Mouse (Mus musculus): ENCODE results near the gene C2cd4c. TPM values are rescaled to one million over a fixed set of nuclear protein-coding genes. Genes with fewer than 3 reads are reported as not detected.

The C2cd4c gene
- polyA plus RNA-seq, 1 experiment from 2014 or later = 0.05 TPM

DNA sequence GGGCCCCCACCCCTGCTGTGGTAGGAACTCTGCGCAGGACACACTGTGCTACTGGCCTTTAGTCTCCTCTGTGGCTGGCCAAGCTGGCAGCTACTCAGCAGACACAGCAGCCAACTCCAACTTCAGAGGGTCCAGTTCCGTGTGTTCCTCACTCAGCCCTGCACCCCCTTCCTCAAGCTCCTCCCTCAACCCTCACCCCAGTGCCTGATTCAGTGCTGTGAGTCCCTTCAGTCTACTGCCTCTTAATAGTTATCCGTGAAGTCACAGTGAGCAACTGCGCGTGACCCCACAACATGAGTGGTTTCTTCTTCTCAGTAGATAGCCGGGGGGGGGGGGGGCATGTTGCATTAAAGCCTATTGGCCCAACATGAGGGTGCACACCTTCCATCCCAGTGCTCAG is 40.2 kb downstream of the C2cd4c start:
- no peak for ATAC-seq (ENCODE audit: low FRiP score, low read depth)
- H3K4me3 ChIP-seq = no peak overlapping the region
- 89% methylated on average over 6 of the region's 6 CpGs for WGBS

GRCm38 (mm10) chr10:79571314-79571713 is 42.5 kb downstream of the C2cd4c start:
- WGBS = 94% methylated on average over 2 of the region's 2 CpGs
- Histone ChIP-seq H3K4me2 (replicated peaks) (no peak overlapping the region), H3K9ac (no peak overlapping the region), H3K4me3 (no peak overlapping the region), H3K27ac (no peak overlapping the region), H3K36me3 (no peaks in the 10 kb centered on the region), H3K9me3 (no peaks in the 10 kb centered on the region), H3K4me1 (no peaks in the 10 kb centered on the region), H3K27me3 (no peaks in the 10 kb centered on the region)
- ATAC-seq (ENCODE audit: low FRiP score, low read depth) = no peak

More for the DNA sequence above, 40.2 kb downstream of the C2cd4c start:
- H3K4me2 ChIP-seq (replicated peaks) = no peak overlapping the region
- H3K9me3 ChIP-seq = no peaks in the 10 kb centered on the region
- H3K36me3 ChIP-seq = no peaks in the 10 kb centered on the region
- H3K9ac ChIP-seq = no peak overlapping the region
- H3K27me3 ChIP-seq = no peaks in the 10 kb centered on the region
- H3K4me1 ChIP-seq = no peaks in the 10 kb centered on the region
- H3K27ac ChIP-seq = no peak overlapping the region

DNA sequence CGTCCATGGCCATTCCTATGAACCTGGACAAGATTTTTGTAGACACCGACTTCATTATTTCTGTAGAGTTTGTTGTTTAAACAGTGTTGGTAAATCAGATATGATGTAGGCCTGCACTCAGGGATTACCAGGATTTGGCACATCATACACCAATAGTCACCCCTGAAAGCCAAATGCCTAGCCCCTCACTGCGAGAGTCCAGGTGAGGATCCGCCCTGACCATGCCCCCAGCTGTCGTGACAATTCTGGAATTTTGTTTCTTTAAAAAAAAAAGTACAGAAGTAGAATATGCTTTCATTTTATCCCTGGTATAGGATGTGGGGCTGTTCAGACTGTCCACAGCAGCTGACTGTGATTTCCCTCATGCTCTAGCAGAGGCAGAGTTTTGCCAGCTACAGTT is 43.9 kb downstream of the C2cd4c start:
- no peak overlapping the region for H3K27ac ChIP-seq
- H3K9ac ChIP-seq = no peak overlapping the region
- WGBS = 87% methylated on average over 5 of the region's 5 CpGs
- H3K36me3 ChIP-seq = no peaks in the 10 kb centered on the region
- H3K27me3 ChIP-seq = no peaks in the 10 kb centered on the region
- H3K4me2 ChIP-seq (replicated peaks) = no peak overlapping the region
- H3K4me1 ChIP-seq = no peaks in the 10 kb centered on the region
- peaks cover 2% of the 10 kb centered on the region; the same call in 1 of the 2 replicates for H3K9me3 ChIP-seq
- no peak overlapping the region for H3K4me3 ChIP-seq
- ATAC-seq (ENCODE audit: low FRiP score, low read depth) = no peak

- no peak overlapping the region for H3K4me3 ChIP-seq
- no peak for ATAC-seq (ENCODE audit: low FRiP score, low read depth)
- peaks cover 7% of the 10 kb centered on the region; the same call in 1 of the 2 replicates for H3K9me3 ChIP-seq
- no peak overlapping the region for H3K4me2 ChIP-seq (replicated peaks)
- 0 out of 2 replicates have a peak, but pooled peaks cover 4% of the 10 kb centered on the region for H3K4me1 ChIP-seq
- no peak overlapping the region for H3K9ac ChIP-seq
- H3K36me3 ChIP-seq = no peaks in the 10 kb centered on the region
- H3K27me3 ChIP-seq = no peaks in the 10 kb centered on the region
- 88% methylated on average over 2 of the region's 2 CpGs for WGBS
- H3K27ac ChIP-seq = no peak overlapping the region
Observed at GRCm38 (mm10) chr10:79559716-79560115, 54.1 kb downstream of the C2cd4c start.

DNA sequence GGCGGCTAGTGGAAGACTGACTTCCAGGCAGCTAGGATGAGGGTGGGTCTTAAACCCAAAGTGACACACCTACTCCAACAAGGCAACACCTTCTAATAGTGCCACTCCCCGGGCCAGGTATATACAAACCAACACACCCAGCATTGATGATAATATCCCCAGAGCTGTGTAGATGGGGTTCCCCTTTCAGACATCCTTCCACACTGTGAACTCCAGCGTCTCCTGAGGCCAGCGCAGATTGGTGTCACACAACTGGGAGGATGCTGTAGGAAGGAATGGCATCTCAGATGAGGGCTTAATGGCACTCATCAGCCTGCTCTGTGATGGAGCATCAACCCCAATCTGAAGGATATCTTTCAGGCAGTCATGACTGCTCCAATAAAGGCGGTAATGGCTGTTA is 56.3 kb downstream of the C2cd4c start:
- H3K27ac ChIP-seq = no peak overlapping the region
- ATAC-seq (ENCODE audit: low FRiP score, low read depth) = no peak
- no peaks in the 10 kb centered on the region for H3K36me3 ChIP-seq
- 91% methylated on average over 5 of the region's 5 CpGs for WGBS
- H3K27me3 ChIP-seq = no peaks in the 10 kb centered on the region
- no peak overlapping the region for H3K4me3 ChIP-seq
- H3K9me3 ChIP-seq = no peaks in the 10 kb centered on the region; the same call in 1 of the 2 replicates
- no peak overlapping the region for H3K9ac ChIP-seq
- no peak overlapping the region for H3K4me2 ChIP-seq (replicated peaks)
- H3K4me1 ChIP-seq = peaks cover 21% of the 10 kb centered on the region

DNA sequence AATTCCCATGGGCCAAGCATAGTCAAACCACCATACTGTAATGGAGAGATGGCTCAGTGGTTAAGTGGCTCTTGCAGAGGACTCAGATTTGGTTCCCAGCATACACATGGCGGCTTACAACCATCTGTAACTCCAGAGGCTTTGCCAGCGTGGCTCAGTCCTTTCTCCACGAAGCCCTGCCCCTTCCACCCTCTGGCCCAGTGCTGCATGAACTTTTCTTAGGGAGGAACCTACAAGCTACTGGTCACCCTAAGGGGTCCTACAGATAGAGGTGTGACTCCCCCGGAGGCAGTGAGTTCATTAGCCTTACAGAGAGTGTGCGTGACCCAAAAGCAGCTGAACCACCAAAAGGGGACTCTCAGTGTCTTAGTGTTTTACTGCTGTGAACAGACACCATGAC is 56.9 kb downstream of the C2cd4c start:
- WGBS = 93% methylated on average over 5 of the region's 5 CpGs
- peaks cover 25% of the 10 kb centered on the region for H3K4me1 ChIP-seq
- no peaks in the 10 kb centered on the region; the same call in 1 of the 2 replicates for H3K9me3 ChIP-seq
- H3K27me3 ChIP-seq = no peaks in the 10 kb centered on the region
- H3K9ac ChIP-seq = no peak overlapping the region
- no peak overlapping the region for H3K4me2 ChIP-seq (replicated peaks)
- H3K27ac ChIP-seq = no peak overlapping the region
- ATAC-seq (ENCODE audit: low FRiP score, low read depth) = no peak
- no peaks in the 10 kb centered on the region for H3K36me3 ChIP-seq
- H3K4me3 ChIP-seq = no peak overlapping the region

Other genes starting within 250 kb of the C2cd4c start
- not detected in 2 replicates for gene Vmn2r83, start 145.3 kb downstream of the C2cd4c start, polyA plus RNA-seq (2015; fragmentation: Nextera tagmentation; extraction: Ambion mirVana)
- 22.6 and 23.2 TPM in 2 replicates for gene Plpp2, start 80.2 kb downstream of the C2cd4c start, polyA plus RNA-seq (2015; fragmentation: Nextera tagmentation; extraction: Ambion mirVana)
- gene Mier2, start 58.8 kb downstream of the C2cd4c start, polyA plus RNA-seq (2015; fragmentation: Nextera tagmentation; extraction: Ambion mirVana) = 70.1 and 74.5 TPM in 2 replicates
- gene Theg, start 26.7 kb downstream of the C2cd4c start, polyA plus RNA-seq (2015; fragmentation: Nextera tagmentation; extraction: Ambion mirVana) = not detected in 2 replicates
- 11.3 and 11.9 TPM in 2 replicates for gene Shc2, start 23.9 kb upstream of the C2cd4c start, polyA plus RNA-seq (2015; fragmentation: Nextera tagmentation; extraction: Ambion mirVana)
- not detected in 2 replicates for gene Odf3l2, start 31.7 kb upstream of the C2cd4c start, polyA plus RNA-seq (2015; fragmentation: Nextera tagmentation; extraction: Ambion mirVana)
- 7.0 and 8.2 TPM in 2 replicates for gene Madcam1, start 50.5 kb upstream of the C2cd4c start, polyA plus RNA-seq (2015; fragmentation: Nextera tagmentation; extraction: Ambion mirVana)
- 62.0 and 65.9 TPM in 2 replicates for gene Tpgs1, start 55.3 kb upstream of the C2cd4c start, polyA plus RNA-seq (2015; fragmentation: Nextera tagmentation; extraction: Ambion mirVana)
- gene Cdc34, start 68.2 kb upstream of the C2cd4c start, polyA plus RNA-seq (2015; fragmentation: Nextera tagmentation; extraction: Ambion mirVana) = 116 and 123 TPM in 2 replicates
- 0.83 and 0.92 TPM in 2 replicates for gene Gzmm, start 75.0 kb upstream of the C2cd4c start, polyA plus RNA-seq (2015; fragmentation: Nextera tagmentation; extraction: Ambion mirVana)
- 761 and 775 TPM in 2 replicates for gene Bsg, start 90.5 kb upstream of the C2cd4c start, polyA plus RNA-seq (2015; fragmentation: Nextera tagmentation; extraction: Ambion mirVana)
- not detected in 2 replicates for gene Hcn2, start 102.6 kb upstream of the C2cd4c start, polyA plus RNA-seq (2015; fragmentation: Nextera tagmentation; extraction: Ambion mirVana)
- 49.4 and 54.9 TPM in 2 replicates for gene Polrmt, start 132.6 kb upstream of the C2cd4c start, polyA plus RNA-seq (2015; fragmentation: Nextera tagmentation; extraction: Ambion mirVana)
- gene Fgf22, start 141.1 kb upstream of the C2cd4c start, polyA plus RNA-seq (2015; fragmentation: Nextera tagmentation; extraction: Ambion mirVana) = 0.34 and 0.47 TPM in 2 replicates
- gene Rnf126, start 152.9 kb upstream of the C2cd4c start, polyA plus RNA-seq (2015; fragmentation: Nextera tagmentation; extraction: Ambion mirVana) = 93.0 and 95.4 TPM in 2 replicates
- 7.0 and 7.8 TPM in 2 replicates for gene Fstl3, start 163.2 kb upstream of the C2cd4c start, polyA plus RNA-seq (2015; fragmentation: Nextera tagmentation; extraction: Ambion mirVana)
- gene Prss57, start 176.9 kb upstream of the C2cd4c start, polyA plus RNA-seq (2015; fragmentation: Nextera tagmentation; extraction: Ambion mirVana) = 0.11 TPM in 1 of 2 replicates, not detected in the other
- gene Palm, start 179.5 kb upstream of the C2cd4c start, polyA plus RNA-seq (2015; fragmentation: Nextera tagmentation; extraction: Ambion mirVana) = 101 TPM in 2 replicates
- gene Misp, start 207.0 kb upstream of the C2cd4c start, polyA plus RNA-seq (2015; fragmentation: Nextera tagmentation; extraction: Ambion mirVana) = 0.90 and 1.4 TPM in 2 replicates
- gene Ptbp1, start 240.4 kb upstream of the C2cd4c start, polyA plus RNA-seq (2015; fragmentation: Nextera tagmentation; extraction: Ambion mirVana) = 347 and 366 TPM in 2 replicates

Data from limb, embryonic 13.5 days (tissue).